Mouse (Mus musculus) heart, adult 11 months (tissue): ENCODE measurements at regions not wholly inside any gene's neighbourhood (a gene's known extent, or its start where the extent isn't known, plus 50 kb on each side); places are given as distances from the start of the nearest gene placed in this dataset.

ENCODE experiments used
- DNase-seq: peaks from one replicate; pipeline ENCODE4 v3.0.0; 2022

DNA sequence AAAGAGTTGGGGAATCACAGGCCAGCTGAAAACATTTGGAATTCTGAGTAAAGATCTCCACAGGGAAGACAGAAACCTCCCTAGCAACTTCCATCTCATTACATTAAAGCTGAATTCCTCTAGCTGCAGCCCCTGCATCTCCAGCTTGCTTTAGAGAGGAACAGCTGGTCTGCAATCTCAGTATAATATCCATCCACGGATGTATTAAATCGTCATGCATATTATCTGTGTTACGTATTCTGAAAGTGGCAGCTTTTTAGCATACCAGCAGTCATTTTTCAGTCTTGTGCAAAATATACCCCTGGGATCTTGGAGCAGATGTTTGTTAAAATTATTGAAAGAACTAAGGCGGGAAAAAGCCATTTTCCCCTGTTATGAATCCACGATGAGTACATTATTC is 287.7 kb upstream of the Gm9747 start:
- DNase-seq = no peak

DNA sequence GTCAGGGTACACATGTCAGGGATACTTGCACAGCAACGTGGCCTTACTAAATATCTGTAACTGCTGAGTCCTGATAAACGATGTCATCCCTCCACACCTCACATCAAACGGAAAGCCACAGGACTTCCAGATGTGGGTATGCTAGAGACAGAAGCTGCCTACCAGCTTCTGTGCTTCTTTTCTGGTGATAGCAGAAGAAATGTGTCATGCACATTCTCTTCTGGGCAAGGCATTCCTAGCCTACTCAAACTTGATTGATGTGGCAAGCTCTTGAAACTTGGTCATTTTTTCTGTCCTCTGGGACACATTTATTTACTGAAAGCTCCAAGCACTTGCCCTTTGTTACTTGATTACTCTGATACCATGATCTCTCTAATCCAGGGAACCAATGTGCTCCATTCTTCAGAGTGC is 282.8 kb upstream of the Gm9747 start:
- no peak for DNase-seq

DNA sequence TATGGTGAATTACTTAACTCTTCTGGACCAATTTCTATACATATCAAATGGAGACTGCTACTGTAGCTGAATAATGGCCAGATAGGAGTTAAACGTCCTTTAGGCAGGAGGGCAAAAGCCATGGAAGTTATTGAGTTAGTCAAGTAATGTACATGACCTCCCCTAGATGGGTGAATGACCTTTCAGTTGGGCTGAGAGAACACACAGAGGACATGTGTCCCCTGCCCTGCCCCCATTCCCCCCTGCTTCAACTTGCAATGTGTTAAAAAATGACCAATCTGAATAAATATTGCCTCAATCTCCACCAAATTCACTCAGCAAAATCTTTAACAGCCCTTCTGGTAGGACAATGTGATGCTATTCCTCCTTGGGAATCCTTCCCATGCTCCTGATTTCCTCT is 282.1 kb upstream of the Gm9747 start:
- DNase-seq = no peak

DNA sequence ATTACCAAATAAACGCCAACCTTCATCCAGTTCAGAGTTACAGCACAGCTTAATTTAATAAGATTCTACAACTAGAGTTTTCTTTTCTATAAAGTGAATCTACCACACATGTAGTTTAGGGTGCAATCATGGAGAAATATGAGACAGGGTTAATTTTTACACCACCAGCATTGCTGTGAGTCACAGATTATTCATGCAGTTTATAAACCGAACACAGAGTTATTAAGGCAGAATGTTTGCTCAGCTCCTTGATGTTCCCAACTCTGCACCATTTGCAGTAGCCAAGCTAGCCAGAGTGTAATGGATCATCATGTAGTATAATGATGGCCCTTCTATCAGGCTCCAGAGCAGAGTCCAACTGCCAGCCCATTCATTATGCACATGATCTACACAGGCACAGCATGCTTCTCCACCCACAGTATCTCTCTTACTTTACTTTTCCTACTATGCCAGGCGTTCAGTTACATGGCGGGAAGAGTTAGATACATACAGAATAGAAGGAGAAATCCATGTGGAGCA is 281.4 kb upstream of the Gm9747 start:
- DNase-seq = no peak

DNA sequence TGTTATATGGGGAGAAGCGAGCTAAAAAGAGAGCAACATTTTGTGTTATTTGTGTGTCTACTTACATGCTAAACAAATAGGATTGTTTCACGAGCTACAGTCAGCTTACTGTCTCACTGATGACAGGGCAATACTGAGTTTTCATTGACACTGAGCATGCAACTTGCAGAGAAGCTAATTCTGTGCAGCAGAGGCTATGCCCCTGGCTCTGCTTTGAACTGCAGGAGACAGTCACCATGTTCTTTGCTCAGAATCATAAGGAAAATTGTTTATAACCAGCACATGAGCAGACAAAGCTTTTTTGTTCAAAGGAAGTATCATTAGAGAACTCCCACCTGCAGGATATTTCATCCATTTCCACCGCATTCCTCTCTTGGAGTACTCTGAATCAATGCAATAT is 280.8 kb upstream of the Gm9747 start:
- no peak for DNase-seq

DNA sequence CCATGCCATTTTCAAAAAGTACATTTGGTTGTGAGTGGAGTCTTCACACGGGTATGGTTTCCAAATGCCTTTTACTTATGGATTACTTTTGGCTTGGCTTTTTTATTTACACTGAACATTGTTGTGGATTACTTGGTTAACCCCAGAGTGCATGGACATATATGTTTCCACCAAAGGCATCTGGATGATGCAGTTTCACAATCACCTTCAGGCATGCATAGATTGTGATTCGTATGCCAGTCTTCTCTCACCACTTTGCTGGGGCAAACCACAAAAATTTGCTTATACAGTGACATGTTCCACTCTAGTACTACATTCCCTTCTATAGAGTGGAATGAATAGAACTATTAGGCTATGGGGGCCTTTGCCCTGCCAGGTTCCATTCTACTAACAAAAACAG is 278.4 kb upstream of the Gm9747 start:
- DNase-seq = no peak

DNA sequence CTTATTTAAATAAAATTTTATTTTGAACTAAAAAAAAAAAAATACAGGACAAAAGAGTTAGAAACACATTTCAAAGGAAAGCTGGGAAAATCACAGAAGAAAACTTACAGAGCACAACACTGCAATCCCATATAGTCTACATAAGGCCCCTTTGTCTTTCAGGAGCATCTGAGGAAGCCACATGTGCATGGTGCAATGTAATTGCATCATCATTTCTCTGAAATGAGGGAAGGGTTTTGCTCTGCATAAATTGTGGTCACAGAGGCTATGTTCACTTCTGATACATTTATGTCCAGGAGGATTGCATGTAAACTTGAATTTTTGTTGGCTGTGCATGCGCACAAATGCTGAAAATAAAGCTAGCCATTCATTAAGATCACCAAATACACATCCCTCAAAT is 265.9 kb upstream of the Gm9747 start:
- DNase-seq = no peak

DNA sequence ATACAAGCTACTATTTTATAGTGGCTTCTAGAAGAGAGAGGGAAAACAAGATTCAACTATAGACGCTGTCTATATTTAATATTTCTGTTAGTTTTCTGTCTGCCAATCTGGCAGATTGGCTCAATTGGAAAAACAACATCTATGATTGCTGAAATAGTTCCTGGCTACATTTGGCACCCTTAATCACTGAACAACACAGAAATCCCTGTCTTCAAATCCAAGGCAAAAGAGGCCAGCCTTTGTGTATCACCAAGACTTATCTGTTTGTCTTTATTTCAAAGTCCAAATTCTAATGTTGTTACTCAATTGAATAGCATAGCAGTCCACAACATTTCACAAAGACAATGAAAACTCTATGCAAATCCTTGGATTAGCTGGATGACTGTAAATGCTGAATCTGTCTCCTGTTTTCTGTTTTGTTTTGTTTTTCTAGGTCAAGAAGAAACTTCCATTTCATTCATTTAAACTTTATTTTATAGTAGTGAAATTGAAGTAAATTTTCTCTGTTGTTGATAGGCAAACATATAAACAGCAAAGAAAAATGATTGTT is 265.1 kb upstream of the Gm9747 start:
- DNase-seq = no peak

DNA sequence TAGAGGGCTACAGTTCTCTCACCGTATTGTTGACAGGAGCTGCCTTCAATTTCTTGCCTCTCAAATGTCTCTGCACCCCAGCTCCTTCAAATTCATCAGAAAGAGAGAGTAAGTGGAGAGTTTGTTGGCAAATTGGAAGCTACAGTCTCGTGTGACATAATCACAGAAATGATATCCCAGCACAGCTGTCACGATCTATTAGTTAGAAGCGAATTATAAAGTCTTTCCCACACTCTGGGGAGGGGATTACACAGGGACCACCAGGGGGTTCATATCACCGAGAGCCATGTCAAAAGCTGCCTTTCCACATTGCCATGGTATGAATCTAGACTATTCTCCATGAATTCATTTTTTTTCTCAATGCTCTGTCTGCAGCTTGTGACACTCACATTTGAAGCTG is 260.3 kb upstream of the Gm9747 start:
- DNase-seq = no peak

DNA sequence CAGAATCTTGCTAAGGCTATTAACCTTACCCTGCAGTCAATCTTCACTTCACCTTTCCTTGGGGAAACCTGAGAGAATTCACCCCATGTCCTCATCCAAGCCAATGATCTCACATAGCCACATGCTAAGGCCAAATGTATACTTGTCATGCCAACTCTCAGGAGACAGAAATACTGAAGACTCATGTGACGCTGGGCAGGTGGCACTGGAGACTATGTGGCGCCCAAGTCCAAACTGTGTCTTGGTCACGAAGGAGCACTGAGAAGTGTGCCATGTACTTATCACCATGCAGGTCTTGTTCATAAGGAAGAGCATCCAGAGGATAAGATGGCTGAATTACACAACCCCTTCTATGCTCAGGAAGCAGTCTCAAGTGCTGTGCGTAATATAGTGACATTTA is 259.4 kb upstream of the Gm9747 start:
- no peak for DNase-seq

DNA sequence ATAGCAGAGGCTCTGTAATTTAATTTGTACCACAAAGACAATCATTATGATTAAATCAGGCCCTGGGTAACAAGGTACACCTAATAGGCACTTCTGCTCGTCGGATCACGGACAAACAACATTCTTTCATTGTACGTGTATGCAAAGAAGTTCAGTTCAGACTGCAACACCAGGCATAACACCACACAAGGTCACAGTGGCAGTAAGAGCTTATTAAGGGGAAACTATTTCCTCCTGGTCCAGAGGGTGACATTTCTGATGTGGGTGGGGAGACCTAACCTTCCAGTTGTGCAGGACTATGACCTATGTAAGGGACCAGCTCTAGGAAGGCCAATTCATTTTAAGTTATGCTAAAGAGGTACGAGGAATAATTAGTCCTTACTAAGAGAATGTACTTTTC is 225.0 kb upstream of the Gm9747 start:
- DNase-seq = no peak

DNA sequence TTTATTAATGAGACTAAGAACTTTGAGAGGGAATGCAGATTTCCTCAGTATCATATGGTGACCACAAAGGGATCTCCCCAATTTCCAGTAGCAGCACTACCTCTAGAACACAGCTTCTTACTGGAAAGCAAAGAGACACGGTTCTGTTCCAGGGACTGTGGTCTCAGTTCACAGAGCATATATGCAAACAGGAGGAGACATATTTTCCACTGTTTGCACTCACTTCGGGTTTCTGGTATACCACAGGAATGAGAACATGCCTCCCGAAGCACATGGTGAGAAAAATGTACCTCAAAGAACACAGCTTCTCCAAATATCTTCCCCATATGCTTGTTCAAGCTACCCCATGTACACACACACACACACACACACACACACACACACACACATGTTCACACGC is 224.1 kb upstream of the Gm9747 start:
- no peak for DNase-seq

DNA sequence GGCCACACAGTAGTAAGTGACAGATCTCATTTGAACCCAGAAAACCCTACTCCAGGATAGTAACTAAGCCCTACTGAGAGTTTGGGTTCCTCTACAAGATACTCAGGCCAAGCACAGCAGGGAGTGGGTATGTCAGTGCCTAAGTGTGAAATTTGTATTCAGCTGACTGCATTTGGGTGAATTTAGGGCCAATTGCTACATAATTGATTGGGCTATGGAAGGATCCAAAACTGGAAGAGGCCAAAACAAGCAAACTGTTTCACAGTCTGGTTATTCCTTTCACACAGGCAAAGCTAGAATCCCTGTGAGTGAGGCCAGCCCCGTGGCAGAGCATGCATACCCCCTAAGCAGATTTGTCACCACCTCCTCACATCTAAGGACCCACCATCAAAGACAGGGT is 221.9 kb upstream of the Gm9747 start:
- DNase-seq = no peak

DNA sequence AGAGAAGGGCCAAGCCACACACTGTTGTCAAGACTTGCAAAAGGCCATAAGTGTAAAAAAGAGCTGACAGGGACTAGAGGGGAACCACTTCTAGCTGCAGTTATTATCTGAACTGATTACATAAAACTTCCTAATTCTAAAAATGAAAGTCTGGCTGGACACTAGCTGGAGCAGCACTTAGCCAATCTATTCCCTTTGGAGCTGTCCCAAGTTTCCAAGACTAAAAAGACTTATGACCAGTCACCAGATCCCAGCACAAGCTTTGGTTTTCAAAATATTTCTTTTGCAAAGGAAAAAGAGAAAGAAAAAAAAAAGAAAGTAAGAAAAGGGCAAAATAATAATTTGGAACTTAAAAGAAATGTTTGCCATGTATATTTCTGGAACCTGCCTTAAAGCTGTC is 217.6 kb upstream of the Gm9747 start:
- DNase-seq = no peak

DNA sequence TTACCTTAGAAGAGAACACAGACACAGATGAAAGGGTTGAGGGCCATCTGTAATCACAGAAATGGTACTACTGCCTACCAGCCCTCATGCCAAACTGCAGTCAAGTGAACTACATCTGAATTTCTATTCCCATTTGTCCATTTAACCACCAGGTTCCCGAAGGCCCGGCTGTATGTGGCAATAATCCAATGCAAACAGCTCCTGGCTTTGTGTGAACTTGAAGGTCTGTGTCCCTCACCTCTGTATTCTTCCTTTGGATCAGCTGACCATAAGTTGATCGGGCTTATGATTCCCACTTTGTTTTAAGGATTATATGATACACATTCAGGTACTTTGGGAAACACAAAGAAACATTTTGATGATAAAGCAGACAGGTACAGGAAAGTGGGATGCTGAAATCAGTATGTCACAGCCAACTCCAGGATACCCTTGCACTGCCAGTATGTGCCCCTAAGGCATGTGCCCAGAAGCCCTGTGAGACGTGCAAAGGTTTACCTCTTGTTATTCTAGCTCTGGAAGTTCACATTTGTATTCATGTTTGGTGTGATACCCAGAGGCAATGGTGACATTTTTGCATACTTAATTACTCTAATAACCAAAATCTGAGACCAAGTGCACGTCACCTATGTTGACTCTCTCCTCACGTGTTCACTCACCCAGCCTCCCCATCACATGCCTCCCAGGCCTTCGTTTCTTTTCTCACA is 214.1 kb upstream of the Gm9747 start:
- no peak for DNase-seq

DNA sequence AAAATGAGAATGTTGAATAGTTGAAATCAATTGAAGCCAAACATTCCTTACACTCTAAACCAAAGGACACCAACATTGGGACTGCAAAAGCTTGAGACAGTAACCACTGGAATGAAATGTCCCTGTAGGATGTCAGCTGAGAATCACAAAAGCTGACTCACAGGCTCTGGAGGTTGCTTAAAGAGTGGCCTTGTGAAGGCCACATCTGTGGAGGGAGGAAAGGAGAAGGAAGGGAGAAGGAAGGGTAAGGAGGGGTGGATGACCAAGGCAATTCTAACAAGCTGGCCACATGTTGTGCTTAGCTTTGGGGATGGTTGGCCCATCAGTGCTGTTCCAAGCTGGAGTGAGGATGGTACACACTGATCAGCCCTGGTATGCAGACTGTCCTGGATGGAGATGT is 205.2 kb upstream of the Gm9747 start:
- DNase-seq = no peak

DNA sequence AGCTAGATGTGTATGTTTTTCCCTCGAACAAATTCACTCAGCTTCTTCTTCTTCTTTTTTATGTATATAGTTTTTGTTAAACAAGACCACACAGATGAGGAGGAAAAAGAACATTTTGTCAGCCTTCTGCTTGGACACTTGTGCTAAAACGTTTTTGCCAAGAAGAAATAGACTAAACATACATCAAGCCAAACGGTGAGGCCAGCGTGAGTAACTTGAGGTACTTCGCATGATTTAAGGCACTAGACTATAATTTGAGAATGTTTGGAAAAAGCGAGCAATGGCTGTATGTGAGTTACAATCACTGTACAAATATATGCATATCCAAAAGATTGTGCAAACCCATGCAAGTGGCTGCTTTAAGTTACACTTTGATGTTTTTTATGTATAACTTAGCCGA is 201.8 kb upstream of the Gm9747 start:
- DNase-seq = no peak

DNA sequence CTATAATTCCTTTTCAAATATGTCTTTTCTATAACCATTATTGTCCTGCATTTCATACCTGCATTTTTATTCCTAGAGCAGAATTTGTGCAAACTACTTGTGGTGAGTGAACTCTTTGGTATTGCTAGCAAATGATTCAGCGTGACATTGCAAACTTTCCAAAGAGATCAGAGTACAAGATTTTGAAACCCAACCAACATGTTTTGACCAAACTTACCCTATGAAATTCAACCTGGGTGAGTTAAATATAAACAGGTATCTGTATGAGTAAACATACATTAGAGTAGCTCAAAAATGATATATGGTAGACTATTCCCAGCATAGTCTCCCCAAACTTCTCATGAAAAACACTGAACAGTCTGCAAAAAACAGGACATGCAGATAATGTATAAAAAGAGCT is 200.5 kb upstream of the Gm9747 start:
- no peak for DNase-seq

DNA sequence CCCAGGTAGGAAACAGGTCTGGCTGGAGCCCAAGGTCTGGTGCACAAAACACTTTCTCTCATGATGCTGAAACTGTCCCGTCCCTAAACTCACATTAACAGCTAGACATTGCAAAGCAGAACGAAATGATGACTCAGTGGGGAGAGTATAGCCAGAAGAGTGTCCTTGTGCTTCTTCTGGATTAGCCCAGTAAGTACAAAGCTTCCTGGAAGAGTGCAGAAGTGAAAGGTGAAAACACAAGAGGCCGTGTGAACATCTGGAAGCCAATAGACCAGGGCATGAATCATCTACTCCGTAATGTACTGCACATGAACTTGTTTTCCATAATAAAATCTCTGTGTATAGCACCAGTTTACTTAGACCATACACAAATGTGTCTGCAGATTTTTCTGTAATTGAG is 194.7 kb upstream of the Gm9747 start:
- no peak for DNase-seq

DNA sequence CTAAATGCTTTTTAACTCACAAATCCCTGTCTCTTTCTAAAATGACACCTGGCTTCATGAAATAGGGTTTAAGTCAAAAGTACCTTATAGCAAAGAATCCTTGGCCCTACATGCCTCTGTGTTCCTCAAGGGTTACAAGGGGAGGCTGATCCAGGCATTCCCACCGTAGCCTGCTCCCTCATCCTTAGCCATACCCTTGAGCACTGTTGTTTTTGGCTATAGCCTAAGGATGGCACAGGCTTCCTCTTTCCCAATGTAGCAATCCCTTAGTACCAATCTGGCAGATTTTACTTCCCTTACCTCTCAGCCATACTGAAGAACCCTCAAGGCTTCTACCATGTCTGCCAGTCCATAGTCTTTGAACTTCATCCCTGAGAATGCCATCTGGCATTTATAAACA is 194.2 kb upstream of the Gm9747 start:
- no peak for DNase-seq

DNA sequence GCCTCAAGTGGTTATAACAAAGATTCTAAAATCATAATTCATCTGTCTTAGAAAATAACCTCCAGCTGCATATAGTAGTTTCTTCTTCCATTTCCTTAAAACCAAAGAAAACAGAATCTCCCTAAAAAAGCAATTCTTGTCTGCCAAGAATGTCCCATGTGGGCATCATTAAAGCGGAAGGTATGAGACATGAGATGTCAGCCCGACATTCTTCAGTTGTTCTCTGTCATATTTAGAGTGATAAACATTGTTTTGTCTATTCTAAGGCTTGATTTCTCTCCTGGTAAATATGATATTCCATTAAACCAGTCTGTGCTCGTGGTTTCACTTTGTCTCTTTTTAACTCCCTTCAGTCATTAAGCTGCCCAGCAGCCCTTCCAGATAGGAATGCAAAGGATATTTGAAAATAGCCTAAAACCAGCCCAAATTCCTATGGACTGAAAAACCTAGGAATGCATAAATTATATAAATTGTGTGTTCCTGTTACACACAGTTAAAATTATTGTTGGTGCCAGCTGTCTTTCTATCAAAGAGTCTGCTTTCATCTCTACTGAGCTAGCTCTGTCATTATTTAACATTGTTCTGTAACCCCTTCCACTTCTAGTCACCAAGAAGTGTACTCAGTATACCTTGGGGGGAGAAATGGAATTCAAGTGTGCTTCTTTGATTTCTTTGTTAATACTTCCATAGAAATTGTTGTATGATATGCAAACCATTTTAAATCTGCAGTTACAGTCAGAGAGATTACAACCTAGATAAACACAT is 191.4 kb upstream of the Gm9747 start:
- no peak for DNase-seq

DNA sequence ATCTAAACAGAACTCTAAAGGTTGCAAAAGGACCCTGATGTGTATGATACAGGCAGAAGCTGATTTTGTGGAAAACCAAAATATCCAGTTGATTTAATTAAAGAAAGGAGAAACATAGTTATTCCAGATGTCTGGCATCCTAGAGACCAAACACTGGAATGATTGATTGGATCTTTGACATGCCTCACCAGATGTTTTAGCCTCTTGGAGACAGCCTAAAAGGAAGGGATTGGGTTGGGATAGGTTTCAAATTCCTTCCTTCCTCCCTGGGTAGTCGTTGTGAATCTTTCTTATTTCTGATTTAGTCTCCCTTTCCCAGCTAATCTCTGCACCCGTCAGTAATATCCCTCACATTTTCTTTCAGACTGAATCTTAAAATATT is 190.9 kb upstream of the Gm9747 start:
- DNase-seq = no peak

DNA sequence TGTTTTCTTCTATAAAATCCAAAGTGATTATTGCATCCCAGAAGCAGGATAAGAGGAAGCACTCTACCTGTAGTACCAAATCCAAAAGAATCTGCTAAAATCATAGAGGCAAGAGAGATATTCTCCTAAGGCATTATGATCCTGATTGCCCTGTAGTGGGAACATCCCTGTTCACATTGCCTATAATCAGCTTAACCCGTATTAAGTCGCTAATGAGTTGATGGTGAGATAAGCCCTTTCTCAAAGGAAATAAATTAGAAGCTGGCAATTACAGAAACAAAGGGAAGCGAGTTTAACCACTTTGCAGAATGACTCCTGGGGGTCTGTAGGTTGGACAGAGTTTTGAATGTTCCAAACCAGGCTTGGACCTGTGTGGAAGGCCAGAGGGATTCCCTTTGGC is 190.4 kb upstream of the Gm9747 start:
- no peak for DNase-seq

DNA sequence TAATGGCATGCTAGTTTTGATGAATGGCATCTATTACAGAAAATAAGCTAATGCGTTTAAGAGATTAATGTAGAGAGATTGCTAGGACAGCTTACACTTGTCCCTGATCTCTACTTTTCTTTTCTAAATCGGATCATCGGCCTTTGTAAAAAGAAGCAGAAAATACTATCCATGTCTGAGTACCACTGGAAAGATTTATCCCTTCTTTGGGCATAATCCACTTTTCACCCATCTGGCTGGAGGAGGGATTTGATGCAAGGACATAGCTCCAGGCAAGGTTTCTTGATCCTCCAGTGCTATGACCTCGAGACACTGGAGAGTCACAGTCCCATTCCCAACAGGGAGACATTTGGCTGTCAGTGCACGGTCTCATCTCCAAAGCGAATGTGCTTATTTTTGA is 166.6 kb upstream of the Gm9747 start:
- DNase-seq = peak; percentile 11
